Mouse (Mus musculus) urinary bladder, postnatal 10 days (tissue): Measurements from ENCODE around the gene Stab1.
A peak's percentile ranks its signal among the peaks of the same experiment; 100 is the strongest.

Experiments
- DNase-seq: peaks from one replicate; pipeline ENCODE4 v3.0.0; 2022; ENCODE audit warnings: low spot score

Gene Stab1

GRCm38 (mm10) chr14:31168425-31168824 is at the start of gene Stab1:
Stab1 (minus strand) TSS chr14:31168641.
- no peak for DNase-seq

GRCm38 (mm10) chr14:31217666-31218065 is 49.2 kb upstream of the Stab1 start, which contains the start of gene Sema3g:
Sema3g (plus strand) TSS chr14:31217860.
- DNase-seq: no peak

GRCm38 (mm10) chr14:31216846-31217245 is 48.4 kb upstream of the Stab1 start, which contains the start of gene Nisch:
Nisch (minus strand) TSS chr14:31216946.
- DNase-seq: no peak

- no peak for DNase-seq
These were observed 46.9 kb upstream of the Stab1 start for GRCm38 (mm10) chr14:31215157-31216002.

GRCm38 (mm10) chr14:31214684-31215083 is 46.2 kb upstream of the Stab1 start:
- DNase-seq: no peak

- DNase-seq: no peak
These were observed 45.4 kb upstream of the Stab1 start for GRCm38 (mm10) chr14:31213868-31214267.

- DNase-seq: no peak
These were observed 44.1 kb upstream of the Stab1 start for GRCm38 (mm10) chr14:31212499-31212898.

- no peak for DNase-seq
These were observed 43.4 kb upstream of the Stab1 start for GRCm38 (mm10) chr14:31211854-31212253.

- DNase-seq: no peak
These were observed 40.7 kb upstream of the Stab1 start for GRCm38 (mm10) chr14:31209133-31209557.

- no peak for DNase-seq
These were observed 39.6 kb upstream of the Stab1 start, which contains the start of gene Tnnc1 for GRCm38 (mm10) chr14:31208084-31208483. Tnnc1 (plus strand) TSS chr14:31208312.

- DNase-seq: no peak
These were observed 38.8 kb upstream of the Stab1 start for GRCm38 (mm10) chr14:31207070-31207830.

GRCm38 (mm10) chr14:31206472-31206981 is 38.1 kb upstream of the Stab1 start:
- peak; percentile 84 for DNase-seq

GRCm38 (mm10) chr14:31205562-31206467 is 37.4 kb upstream of the Stab1 start:
- DNase-seq: no peak

GRCm38 (mm10) chr14:31205244-31205561 is 36.8 kb upstream of the Stab1 start:
- DNase-seq: no peak

GRCm38 (mm10) chr14:31204844-31205243 is 36.4 kb upstream of the Stab1 start:
- DNase-seq: no peak

GRCm38 (mm10) chr14:31200038-31200437 is 31.6 kb upstream of the Stab1 start:
- DNase-seq: no peak

GRCm38 (mm10) chr14:31199599-31199998 is 31.2 kb upstream of the Stab1 start:
- no peak for DNase-seq

- DNase-seq: no peak
These were observed 29.4 kb upstream of the Stab1 start for GRCm38 (mm10) chr14:31197547-31198516.

GRCm38 (mm10) chr14:31195968-31196367 is 27.5 kb upstream of the Stab1 start:
- no peak for DNase-seq

- DNase-seq: no peak
These were observed 27.1 kb upstream of the Stab1 start for GRCm38 (mm10) chr14:31195521-31195920.
